Mouse (Mus musculus): ENCODE data around the gene Cuedc1. TPM values are rescaled to one million over a fixed set of nuclear protein-coding genes. Genes with fewer than 3 reads are reported as not detected.

Gene Cuedc1
- polyA plus RNA-seq, 1 experiment = 14.4 TPM

GRCm38 (mm10) chr11:88140066-88141060 is 42.5 kb downstream of the Cuedc1 start:
- TF ChIP-seq CTCF (IDR thresholded peaks at IDR 0.05; ENCODE audit: control insufficient read depth, insufficient read depth, low read length) = no peak
- TF ChIP-seq POLR2A (IDR thresholded peaks at IDR 0.05; ENCODE audit: borderline replicate concordance, control insufficient read depth, low read depth, low read length) = no peak
- 25% methylated on average over 13 of the region's 13 CpGs for WGBS
- H3K4me3 ChIP-seq (replicated peaks; ENCODE audit: control insufficient read depth, low read depth, low read length) = no peak overlapping the region
- no peak overlapping the region for H3K27ac ChIP-seq (ENCODE audit: control insufficient read depth, insufficient read depth, low read depth, low read length, poor library complexity)
- peaks cover 11% of the 10 kb centered on the region; the same call in 1 of the 2 replicates for H3K4me1 ChIP-seq (ENCODE audit: control insufficient read depth, insufficient read depth, low read length)

- Histone ChIP-seq H3K4me3 (replicated peaks; ENCODE audit: control insufficient read depth, low read depth, low read length) (no peak overlapping the region), H3K4me1 (ENCODE audit: control insufficient read depth, insufficient read depth, low read length) (peaks cover 20% of the 10 kb centered on the region), H3K27ac (ENCODE audit: control insufficient read depth, insufficient read depth, low read depth, low read length, poor library complexity) (no peak overlapping the region)
- 51% methylated on average over 8 of the region's 8 CpGs for WGBS
- TF ChIP-seq POLR2A (IDR thresholded peaks at IDR 0.05; ENCODE audit: borderline replicate concordance, control insufficient read depth, low read depth, low read length) = no peak
- no peak for TF ChIP-seq CTCF (IDR thresholded peaks at IDR 0.05; ENCODE audit: control insufficient read depth, insufficient read depth, low read length)
These were observed 44.5 kb downstream of the Cuedc1 start for GRCm38 (mm10) chr11:88142362-88142761.

GRCm38 (mm10) chr11:88144100-88144499 is 46.2 kb downstream of the Cuedc1 start:
- TF ChIP-seq POLR2A (IDR thresholded peaks at IDR 0.05; ENCODE audit: borderline replicate concordance, control insufficient read depth, low read depth, low read length) (no peak), CTCF (IDR thresholded peaks at IDR 0.05; ENCODE audit: control insufficient read depth, insufficient read depth, low read length) (no peak)
- Histone ChIP-seq H3K4me1 (ENCODE audit: control insufficient read depth, insufficient read depth, low read length) (peaks cover 22% of the 10 kb centered on the region), H3K27ac (ENCODE audit: control insufficient read depth, insufficient read depth, low read depth, low read length, poor library complexity) (no peak overlapping the region), H3K4me3 (replicated peaks; ENCODE audit: control insufficient read depth, low read depth, low read length) (no peak overlapping the region)
- 18% methylated on average over 4 of the region's 4 CpGs for WGBS

GRCm38 (mm10) chr11:88145214-88146006 is 47.6 kb downstream of the Cuedc1 start:
- TF ChIP-seq CTCF (IDR thresholded peaks at IDR 0.05; ENCODE audit: control insufficient read depth, insufficient read depth, low read length) = no peak
- no peak overlapping the region for H3K4me3 ChIP-seq (replicated peaks; ENCODE audit: control insufficient read depth, low read depth, low read length)
- 6% methylated on average over 13 of the region's 13 CpGs for WGBS
- peaks cover 19% of the 10 kb centered on the region for H3K4me1 ChIP-seq (ENCODE audit: control insufficient read depth, insufficient read depth, low read length)
- peak overlapping the region; percentile 11; the same call in 1 of the 2 replicates for H3K27ac ChIP-seq (ENCODE audit: control insufficient read depth, insufficient read depth, low read depth, low read length, poor library complexity)

GRCm38 (mm10) chr11:88146264-88147060 is 48.6 kb downstream of the Cuedc1 start:
- TF ChIP-seq POLR2A (IDR thresholded peaks at IDR 0.05; ENCODE audit: borderline replicate concordance, control insufficient read depth, low read depth, low read length) = no peak
- TF ChIP-seq CTCF (IDR thresholded peaks at IDR 0.05; ENCODE audit: control insufficient read depth, insufficient read depth, low read length) = no peak
- no peak overlapping the region for H3K4me3 ChIP-seq (replicated peaks; ENCODE audit: control insufficient read depth, low read depth, low read length)
- peaks cover 21% of the 10 kb centered on the region for H3K4me1 ChIP-seq (ENCODE audit: control insufficient read depth, insufficient read depth, low read length)
- WGBS = 75% methylated on average over 12 of the region's 12 CpGs
- no peak overlapping the region for H3K27ac ChIP-seq (ENCODE audit: control insufficient read depth, insufficient read depth, low read depth, low read length, poor library complexity)

- TF ChIP-seq CTCF (IDR thresholded peaks at IDR 0.05; ENCODE audit: control insufficient read depth, insufficient read depth, low read length) (no peak), POLR2A (IDR thresholded peaks at IDR 0.05; ENCODE audit: borderline replicate concordance, control insufficient read depth, low read depth, low read length) (no peak)
- Histone ChIP-seq H3K27ac (ENCODE audit: control insufficient read depth, insufficient read depth, low read depth, low read length, poor library complexity) (no peak overlapping the region), H3K4me3 (replicated peaks; ENCODE audit: control insufficient read depth, low read depth, low read length) (no peak overlapping the region), H3K4me1 (ENCODE audit: control insufficient read depth, insufficient read depth, low read length) (peaks cover 20% of the 10 kb centered on the region)
- WGBS = 33% methylated on average over 5 of the region's 5 CpGs
These were observed 49.5 kb downstream of the Cuedc1 start for GRCm38 (mm10) chr11:88147388-88147787.

GRCm38 (mm10) chr11:88148015-88148637 is 50.3 kb downstream of the Cuedc1 start:
- 37% methylated on average over 7 of the region's 7 CpGs for WGBS
- H3K4me3 ChIP-seq (replicated peaks; ENCODE audit: control insufficient read depth, low read depth, low read length) = no peak overlapping the region
- peaks cover 20% of the 10 kb centered on the region for H3K4me1 ChIP-seq (ENCODE audit: control insufficient read depth, insufficient read depth, low read length)
- no peak overlapping the region for H3K27ac ChIP-seq (ENCODE audit: control insufficient read depth, insufficient read depth, low read depth, low read length, poor library complexity)
- TF ChIP-seq POLR2A (IDR thresholded peaks at IDR 0.05; ENCODE audit: borderline replicate concordance, control insufficient read depth, low read depth, low read length) (no peak), CTCF (IDR thresholded peaks at IDR 0.05; ENCODE audit: control insufficient read depth, insufficient read depth, low read length) (no peak)

All from bone marrow, adult 2 months (tissue).